Mouse (Mus musculus): ENCODE measurements around the gene Ifitm10.

DNA sequence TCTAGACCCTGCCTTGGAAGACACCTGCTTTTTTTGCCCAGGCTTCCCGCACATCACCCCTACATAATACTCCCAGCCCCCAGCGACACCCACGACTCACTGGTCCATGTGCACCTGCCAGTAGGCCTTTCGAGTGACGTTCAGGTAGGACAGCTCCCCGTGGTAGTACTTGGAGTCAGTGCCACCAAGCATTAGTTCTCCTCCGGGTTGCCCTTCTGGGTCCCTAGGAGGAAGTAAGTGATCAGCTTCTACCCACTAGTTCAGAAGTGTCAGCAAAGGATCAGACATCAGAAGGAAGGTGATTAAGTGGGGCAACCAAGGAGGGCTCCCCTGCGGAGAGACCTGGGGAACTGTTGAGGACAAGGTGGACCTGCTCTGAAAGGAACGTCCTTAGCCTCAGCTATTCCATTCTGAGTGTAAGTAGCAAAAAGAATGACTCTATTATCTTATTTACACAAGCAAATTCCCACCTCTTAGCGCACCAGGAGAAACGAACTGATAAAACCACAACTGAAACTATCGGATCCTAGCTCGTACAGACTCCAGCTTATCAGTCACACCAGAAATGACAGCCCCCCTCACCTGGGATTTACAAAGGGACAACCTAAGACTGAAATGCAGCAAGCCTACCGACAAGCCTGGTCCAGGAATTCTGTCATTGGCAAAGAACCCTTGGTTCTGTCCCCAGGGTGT is 3.8 kb upstream of the Ifitm10 start:
- TF ChIP-seq POLR2A (IDR thresholded peaks at IDR 0.05; ENCODE audit: borderline replicate concordance, low read depth, low read length) (no peak), CTCF (IDR thresholded peaks at IDR 0.05; ENCODE audit: low read depth, low read length) (no peak)
